Mouse (Mus musculus) embryonic fibroblast, embryonic 13.5 days (primary cell): ENCODE measurements around the gene Arf3.

ENCODE experiments used
- CTCF ChIP-seq: IDR thresholded peaks from 2 replicates; pipeline ENCODE4 v1.5.1; 2011; ENCODE audit warnings: mild to moderate bottlenecking, control low read depth, low read length, moderate library complexity, borderline replicate concordance; ENCODE audit not compliant: insufficient read depth
- POLR2A ChIP-seq: IDR thresholded peaks from 2 replicates; pipeline ENCODE4 v1.6.1; 2011; ENCODE audit warnings: low read depth, mild to moderate bottlenecking, control low read depth, low read length, moderate library complexity

- TF ChIP-seq CTCF (no peak), POLR2A (no peak)
These were observed 44.1 kb upstream of the Arf3 start for GRCm38 (mm10) chr15:98806809-98807770.
